Mouse (Mus musculus): ENCODE measurements at regions not wholly inside any gene's neighbourhood (a gene's known extent, or its start where the extent isn't known, plus 50 kb on each side); places are given as distances from the start of the nearest gene placed in this dataset.

DNA sequence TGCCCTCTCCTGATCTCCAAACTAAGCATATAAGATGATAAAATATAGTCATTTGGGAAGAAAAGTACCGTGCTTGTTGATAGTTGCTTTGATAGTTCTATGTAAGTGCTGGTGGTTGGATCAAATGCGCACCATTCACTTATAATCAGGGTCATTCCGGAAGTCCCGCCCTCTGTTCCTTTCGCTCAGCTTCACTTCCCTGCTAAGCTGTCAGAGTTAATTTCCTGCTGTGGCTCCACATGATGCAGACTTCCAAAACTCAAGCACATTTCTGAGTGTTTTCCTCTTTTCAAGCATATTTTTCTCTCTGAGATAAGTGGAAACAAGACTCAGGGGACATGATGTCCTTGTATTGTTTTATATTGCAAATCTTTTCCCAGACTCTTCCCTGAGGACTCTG lies 86.4 kb downstream of the Avpr1a start:
- 79% methylated on average over 5 of the region's 5 CpGs for WGBS
- H3K27me3 ChIP-seq (ENCODE audit: control insufficient read depth, insufficient read depth, low read length): no peaks in the 10 kb centered on the region
- H3K27ac ChIP-seq (ENCODE audit: insufficient read depth, low read length): no peak overlapping the region
- H3K4me1 ChIP-seq (ENCODE audit: control insufficient read depth, insufficient read depth, low read length): no peaks in the 10 kb centered on the region
- DNase-seq: no peak
- no peak overlapping the region for H3K4me3 ChIP-seq (replicated peaks; ENCODE audit: insufficient read depth, low read depth, low read length)
- no peak for TF ChIP-seq CTCF (IDR thresholded peaks at IDR 0.05; ENCODE audit: borderline replicate concordance, insufficient read depth, low read depth, low read length)
- TF ChIP-seq POLR2A (IDR thresholded peaks at IDR 0.05; ENCODE audit: borderline replicate concordance, insufficient read depth, low read length): no peak

DNA sequence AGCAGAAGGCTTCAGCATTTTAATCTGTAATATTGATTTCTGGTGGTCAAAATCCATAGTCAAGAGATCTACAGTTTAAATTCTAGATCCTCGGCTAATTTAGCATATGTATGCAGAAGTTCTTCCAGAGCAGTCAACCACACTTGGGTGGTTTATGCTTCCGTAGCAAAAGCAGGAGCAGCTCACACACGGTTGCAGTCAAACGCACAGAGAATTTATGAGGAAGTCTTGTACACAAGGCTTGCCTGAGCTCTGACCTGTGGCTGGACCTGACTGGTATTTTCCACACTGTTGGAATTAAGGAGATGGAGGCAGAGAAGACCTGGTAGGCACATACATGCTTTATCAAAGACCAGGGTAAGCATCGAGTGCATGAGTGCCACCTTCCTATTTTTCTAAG lies 86.8 kb downstream of the Avpr1a start:
- no peak for DNase-seq
- 82% methylated on average over 5 of the region's 5 CpGs for WGBS
- H3K4me3 ChIP-seq (replicated peaks; ENCODE audit: insufficient read depth, low read depth, low read length): no peak overlapping the region

DNA sequence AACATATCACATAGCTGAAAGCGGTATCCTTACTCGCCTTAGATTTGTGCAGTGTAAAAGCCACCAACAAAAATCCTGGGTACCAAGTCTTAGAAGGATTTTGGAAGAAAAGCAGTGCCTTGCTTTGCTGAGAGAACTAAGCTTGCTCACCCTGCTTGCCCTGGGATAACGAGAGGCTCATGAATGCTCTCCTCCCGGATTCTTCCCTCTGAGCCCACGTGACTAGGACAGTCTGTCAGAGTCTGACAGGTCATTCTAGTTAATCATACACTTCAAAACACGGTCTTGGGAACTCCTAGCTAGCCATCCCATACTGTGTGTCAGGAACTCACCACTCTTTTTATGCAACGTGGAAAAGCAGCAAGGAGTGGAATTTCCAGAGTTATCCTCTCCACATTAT lies 91.4 kb downstream of the Avpr1a start:
- no peaks in the 10 kb centered on the region for H3K4me1 ChIP-seq (ENCODE audit: control insufficient read depth, insufficient read depth, low read length)
- no peak overlapping the region for H3K27ac ChIP-seq (ENCODE audit: insufficient read depth, low read length)
- TF ChIP-seq POLR2A (IDR thresholded peaks at IDR 0.05; ENCODE audit: borderline replicate concordance, insufficient read depth, low read length): no peak
- no peak for TF ChIP-seq CTCF (IDR thresholded peaks at IDR 0.05; ENCODE audit: borderline replicate concordance, insufficient read depth, low read depth, low read length)
- WGBS: 72% methylated on average over 7 of the region's 7 CpGs
- H3K4me3 ChIP-seq (replicated peaks; ENCODE audit: insufficient read depth, low read depth, low read length): no peak overlapping the region
- H3K27me3 ChIP-seq (ENCODE audit: control insufficient read depth, insufficient read depth, low read length): no peaks in the 10 kb centered on the region
- DNase-seq: no peak

More for the DNA sequence above, 86.8 kb downstream of the Avpr1a start:
- no peak for TF ChIP-seq POLR2A (IDR thresholded peaks at IDR 0.05; ENCODE audit: borderline replicate concordance, insufficient read depth, low read length)
- TF ChIP-seq CTCF (IDR thresholded peaks at IDR 0.05; ENCODE audit: borderline replicate concordance, insufficient read depth, low read depth, low read length): no peak
- Histone ChIP-seq H3K27ac (ENCODE audit: insufficient read depth, low read length) (no peak overlapping the region), H3K27me3 (ENCODE audit: control insufficient read depth, insufficient read depth, low read length) (no peaks in the 10 kb centered on the region), H3K4me1 (ENCODE audit: control insufficient read depth, insufficient read depth, low read length) (no peaks in the 10 kb centered on the region)

DNA sequence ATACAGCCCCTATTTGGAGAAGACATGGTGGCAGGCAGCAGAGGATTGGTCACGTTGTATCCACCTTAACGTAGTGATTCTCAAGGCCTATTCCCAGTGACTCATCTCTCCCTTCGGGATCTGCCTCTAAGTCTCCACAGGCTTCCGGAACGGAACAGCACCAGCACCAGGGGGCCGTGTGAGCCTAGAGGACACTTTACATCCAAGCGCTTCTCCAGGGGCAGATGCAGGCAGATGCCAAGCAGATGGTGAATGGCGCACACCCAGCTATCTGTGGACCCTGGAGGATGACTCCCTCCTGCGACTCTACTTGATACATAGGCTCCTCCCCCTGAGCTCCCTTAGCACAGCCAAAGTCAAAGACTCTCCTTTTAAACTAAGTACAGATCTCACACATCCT lies 94.3 kb downstream of the Avpr1a start:
- no peak for TF ChIP-seq POLR2A (IDR thresholded peaks at IDR 0.05; ENCODE audit: borderline replicate concordance, insufficient read depth, low read length)
- TF ChIP-seq CTCF (IDR thresholded peaks at IDR 0.05; ENCODE audit: borderline replicate concordance, insufficient read depth, low read depth, low read length): no peak
- Histone ChIP-seq H3K27me3 (ENCODE audit: control insufficient read depth, insufficient read depth, low read length) (no peaks in the 10 kb centered on the region), H3K27ac (ENCODE audit: insufficient read depth, low read length) (no peak overlapping the region), H3K4me1 (ENCODE audit: control insufficient read depth, insufficient read depth, low read length) (no peaks in the 10 kb centered on the region), H3K4me3 (replicated peaks; ENCODE audit: insufficient read depth, low read depth, low read length) (no peak overlapping the region)
- WGBS: 49% methylated on average over 9 of the region's 9 CpGs
- DNase-seq: no peak

DNA sequence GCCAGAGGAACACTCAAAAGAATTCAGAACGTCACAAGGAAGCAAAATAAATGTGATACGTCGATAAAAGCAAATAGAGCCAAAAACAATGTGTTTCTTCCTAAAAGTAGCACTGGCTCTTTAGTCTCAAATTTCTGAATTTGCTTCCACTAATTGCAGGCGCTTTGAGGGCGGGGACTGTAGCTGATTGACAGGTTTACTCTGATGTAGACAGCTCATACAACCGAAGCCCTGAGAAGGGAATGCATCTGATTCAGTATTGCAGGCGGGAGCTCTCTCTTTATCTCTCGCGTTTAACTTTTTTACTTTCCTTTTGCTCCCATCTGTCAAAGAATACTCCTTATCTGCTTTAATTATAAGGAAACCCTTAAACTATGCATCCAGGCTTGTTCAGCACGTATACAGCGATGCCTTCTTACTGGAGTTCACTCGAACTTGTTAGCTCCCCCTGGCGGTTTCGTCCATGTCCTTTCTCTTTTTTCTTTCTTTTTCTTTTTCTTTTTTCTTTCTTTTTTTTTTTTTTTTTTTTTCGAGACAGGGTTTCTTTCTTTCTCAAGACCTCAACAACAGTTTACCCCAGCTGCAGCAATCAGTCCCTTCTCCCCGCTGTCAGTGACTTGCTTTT lies 95.9 kb downstream of the Avpr1a start:
- peak; percentile 21 to 48 for DNase-seq
- TF ChIP-seq CTCF (IDR thresholded peaks at IDR 0.05; ENCODE audit: borderline replicate concordance, insufficient read depth, low read depth, low read length) (peak; percentile 32; the same call in 1 of the 2 replicates), POLR2A (IDR thresholded peaks at IDR 0.05; ENCODE audit: borderline replicate concordance, insufficient read depth, low read length) (no peak)
- H3K27ac ChIP-seq (ENCODE audit: insufficient read depth, low read length): no peak overlapping the region
- no peak overlapping the region for H3K4me3 ChIP-seq (replicated peaks; ENCODE audit: insufficient read depth, low read depth, low read length)
- H3K27me3 ChIP-seq (ENCODE audit: control insufficient read depth, insufficient read depth, low read length): no peaks in the 10 kb centered on the region
- H3K4me1 ChIP-seq (ENCODE audit: control insufficient read depth, insufficient read depth, low read length): no peaks in the 10 kb centered on the region
- WGBS: 23% methylated on average over 16 of the region's 16 CpGs

DNA sequence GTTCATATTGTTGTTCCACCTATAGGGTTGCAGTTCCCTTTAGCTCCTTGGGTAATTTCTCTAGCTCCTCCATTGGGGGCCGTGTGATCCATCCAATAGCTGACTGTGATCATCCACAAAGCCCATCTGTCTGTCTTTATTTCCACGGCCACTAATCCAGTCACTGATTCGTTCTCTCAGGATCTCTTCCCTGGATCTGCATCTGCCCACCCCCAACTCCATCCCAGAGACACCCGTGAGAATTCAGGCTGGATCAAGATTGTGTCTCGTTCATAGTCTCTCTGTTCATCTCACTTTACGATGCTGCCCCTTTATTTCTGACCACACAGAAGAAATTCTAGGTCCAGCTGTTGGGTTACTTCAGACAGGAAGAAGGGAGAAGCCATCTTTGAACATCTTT lies 96.7 kb downstream of the Avpr1a start:
- DNase-seq: no peak
- Histone ChIP-seq H3K27me3 (ENCODE audit: control insufficient read depth, insufficient read depth, low read length) (no peaks in the 10 kb centered on the region), H3K4me1 (ENCODE audit: control insufficient read depth, insufficient read depth, low read length) (no peaks in the 10 kb centered on the region), H3K27ac (ENCODE audit: insufficient read depth, low read length) (no peak overlapping the region), H3K4me3 (replicated peaks; ENCODE audit: insufficient read depth, low read depth, low read length) (no peak overlapping the region)
- WGBS: 73% methylated on average over 6 of the region's 6 CpGs
- TF ChIP-seq POLR2A (IDR thresholded peaks at IDR 0.05; ENCODE audit: borderline replicate concordance, insufficient read depth, low read length): no peak
- no peak for TF ChIP-seq CTCF (IDR thresholded peaks at IDR 0.05; ENCODE audit: borderline replicate concordance, insufficient read depth, low read depth, low read length)

DNA sequence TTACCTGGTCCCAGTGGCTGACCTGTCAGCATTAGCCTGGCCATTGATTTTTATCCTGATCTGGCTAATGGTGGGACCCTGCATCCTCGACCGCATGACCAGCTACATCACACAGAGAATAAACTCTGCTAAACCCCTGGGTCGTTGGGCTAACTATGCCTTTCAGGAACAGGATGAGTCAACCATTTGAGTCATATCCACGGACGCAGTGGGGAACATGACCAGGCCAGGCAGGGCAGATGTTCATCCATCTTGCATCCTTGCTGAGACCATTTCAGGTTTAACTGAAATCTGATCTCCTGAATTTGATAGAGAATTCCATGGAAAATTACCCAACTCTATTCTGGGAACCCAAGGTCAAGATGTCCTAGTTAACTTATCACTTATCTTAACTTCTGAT lies 103.3 kb downstream of the Avpr1a start:
- Histone ChIP-seq H3K4me3 (replicated peaks; ENCODE audit: insufficient read depth, low read depth, low read length) (no peak overlapping the region), H3K27ac (ENCODE audit: insufficient read depth, low read length) (no peak overlapping the region), H3K27me3 (ENCODE audit: control insufficient read depth, insufficient read depth, low read length) (no peaks in the 10 kb centered on the region; the same call in 1 of the 2 replicates), H3K4me1 (ENCODE audit: control insufficient read depth, insufficient read depth, low read length) (no peaks in the 10 kb centered on the region)
- TF ChIP-seq CTCF (IDR thresholded peaks at IDR 0.05; ENCODE audit: borderline replicate concordance, insufficient read depth, low read depth, low read length): no peak
- TF ChIP-seq POLR2A (IDR thresholded peaks at IDR 0.05; ENCODE audit: borderline replicate concordance, insufficient read depth, low read length): no peak
- no peak for DNase-seq
- 84% methylated on average over 5 of the region's 5 CpGs for WGBS

DNA sequence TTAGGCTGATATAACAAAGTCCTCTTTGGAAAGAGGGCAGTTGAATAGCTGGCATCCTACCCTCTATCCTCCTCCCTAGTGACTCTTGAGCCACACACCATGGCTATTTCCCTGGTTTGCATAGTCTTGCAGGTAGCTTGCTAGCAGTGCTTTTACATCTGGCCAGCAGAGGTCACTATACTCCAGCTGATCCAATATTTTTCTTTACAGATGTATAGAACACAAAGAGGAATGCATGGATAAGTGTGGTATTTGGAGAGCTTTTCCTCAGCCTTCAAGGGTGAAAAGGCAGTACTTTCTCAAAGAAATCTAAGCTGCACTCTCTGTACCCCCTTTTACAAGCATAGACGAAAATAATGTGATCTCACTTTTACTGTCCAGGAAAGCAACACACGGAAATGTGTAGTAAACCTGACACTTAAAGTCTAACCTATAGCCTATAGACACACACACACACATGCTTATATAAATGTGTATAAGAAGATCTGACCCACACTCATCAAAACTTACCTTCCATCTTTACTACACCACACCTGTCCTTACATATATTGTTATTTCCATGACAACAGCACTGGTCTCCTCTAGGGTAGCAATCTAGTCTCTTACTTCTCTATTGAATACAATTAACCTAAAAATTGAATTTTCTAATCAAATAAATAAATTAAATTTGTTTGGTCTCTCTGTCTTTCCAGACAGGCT lies 105.0 kb downstream of the Avpr1a start:
- TF ChIP-seq POLR2A (IDR thresholded peaks at IDR 0.05; ENCODE audit: borderline replicate concordance, insufficient read depth, low read length) (no peak), CTCF (IDR thresholded peaks at IDR 0.05; ENCODE audit: borderline replicate concordance, insufficient read depth, low read depth, low read length) (peak; percentile 66)
- H3K27me3 ChIP-seq (ENCODE audit: control insufficient read depth, insufficient read depth, low read length): no peaks in the 10 kb centered on the region; the same call in 1 of the 2 replicates
- H3K4me1 ChIP-seq (ENCODE audit: control insufficient read depth, insufficient read depth, low read length): no peaks in the 10 kb centered on the region
- 60% methylated on average over 2 of the region's 2 CpGs for WGBS
- no peak overlapping the region for H3K4me3 ChIP-seq (replicated peaks; ENCODE audit: insufficient read depth, low read depth, low read length)
- peak; percentile 37 to 51 for DNase-seq
- H3K27ac ChIP-seq (ENCODE audit: insufficient read depth, low read length): no peak overlapping the region

All from cerebellum, adult 2 months (tissue).